Mouse (Mus musculus): Measurements from ENCODE around the gene Foxo3.

- TF ChIP-seq CTCF (IDR thresholded peaks at IDR 0.05; ENCODE audit: insufficient read depth, low read length) (no peak), POLR2A (IDR thresholded peaks at IDR 0.05; ENCODE audit: borderline replicate concordance, extremely low read depth, low read depth, low read length) (no peak)
Observed at GRCm38 (mm10) chr10:42231847-42232246, 44.7 kb downstream of the Foxo3 start.

All from lung, adult 2 months (tissue).